Mouse (Mus musculus) MEL (cell line): ENCODE data around the gene Prim2. TPM values are rescaled to one million over a fixed set of nuclear protein-coding genes. Genes with fewer than 3 reads are reported as not detected.
A peak's percentile ranks its signal among the peaks of the same experiment; 100 is the strongest.

Source experiments
- DNase-seq: peaks from one replicate; pipeline ENCODE4 v3.0.0; 2011; ENCODE audit warnings: low read depth, low spot score
- H3K27ac ChIP-seq: 2 replicates; pipeline ENCODE4 v1.5.1; 2012; ENCODE audit warnings: low read depth, mild to moderate bottlenecking, control low read depth, low read length, moderate library complexity; ENCODE audit not compliant: control insufficient read depth
- H3K27me3 ChIP-seq, 2 experiments: fragments of 150-350 bp in 1 of 2; sonication (generic) in 1 of 2; 2 replicates each; pipeline ENCODE4 v1.6.1; 2012; ENCODE audit warnings: low read length in 2 of 2, mild to moderate bottlenecking in 2 of 2, improper control_type of control experiment in 1 of 2, moderate library complexity in 1 of 2; ENCODE audit not compliant: insufficient read depth in 2 of 2, control insufficient read depth in 1 of 2
- H3K36me3 ChIP-seq, 2 experiments: 2 replicates each; pipeline ENCODE4 v1.6.1; 2012 to 2014; ENCODE audit warnings: low read length in 2 of 2, improper control_type of control experiment in 1 of 2, inconsistent platforms in 1 of 2, mild to moderate bottlenecking in 1 of 2; ENCODE audit not compliant: insufficient read depth in 2 of 2, control insufficient read depth in 1 of 2
- H3K4me1 ChIP-seq, 2 experiments: fragments of 150-350 bp in 1 of 2; sonication (generic) in 1 of 2; 2 replicates each; pipeline ENCODE4 v1.6.1; 2012; ENCODE audit warnings: low read length in 2 of 2, improper control_type of control experiment in 1 of 2, mild to moderate bottlenecking in 1 of 2; ENCODE audit not compliant: insufficient read depth in 2 of 2, control insufficient read depth in 1 of 2
- H3K4me3 ChIP-seq, 2 experiments: fragments of 150-350 bp in 1 of 2; sonication (generic) in 1 of 2; 2 replicates each; pipeline ENCODE4 v1.5.1; 2012; ENCODE audit warnings: low read depth in 2 of 2, low read length in 2 of 2, mild to moderate bottlenecking in 2 of 2, moderate library complexity in 2 of 2, control low read depth in 1 of 2, improper control_type of control experiment in 1 of 2; ENCODE audit not compliant: control insufficient read depth in 1 of 2, insufficient read depth in 1 of 2
- H3K79me2 ChIP-seq: 2 replicates; pipeline ENCODE4 v1.6.1; 2012; ENCODE audit warnings: mild to moderate bottlenecking, low read length, moderate library complexity; ENCODE audit not compliant: control insufficient read depth, poor library complexity, insufficient read depth
- H3K9ac ChIP-seq: 2 replicates; pipeline ENCODE4 v1.6.1; 2012; ENCODE audit warnings: low read depth, mild to moderate bottlenecking, control low read depth, low read length, moderate library complexity; ENCODE audit not compliant: control insufficient read depth, poor library complexity, severe bottlenecking
- H3K9me3 ChIP-seq: fragments of 150-350 bp; sonication (generic); replicated peaks from 2 replicates; pipeline ENCODE4 v1.6.1; 2012; ENCODE audit warnings: mild to moderate bottlenecking, low read length, improper control_type of control experiment, moderate library complexity; ENCODE audit not compliant: insufficient read depth
- CHD1 ChIP-seq: IDR thresholded peaks from 2 replicates; pipeline ENCODE4 v1.6.1; 2012; ENCODE audit warnings: low read depth, mild to moderate bottlenecking, inconsistent platforms, low read length, improper control_type of control experiment
- EP300 ChIP-seq, 2 experiments: IDR thresholded peaks; 2 replicates each; pipeline ENCODE4 v1.6.1; 2011; ENCODE audit warnings: improper control_type of control experiment in 2 of 2, low read length in 2 of 2, low read depth in 1 of 2, mild to moderate bottlenecking in 1 of 2
- GATA1 ChIP-seq: IDR thresholded peaks from 2 replicates; pipeline ENCODE4 v1.6.1; 2011; ENCODE audit warnings: low read depth, low read length, improper control_type of control experiment
- MYB ChIP-seq: IDR thresholded peaks from 2 replicates; pipeline ENCODE4 v1.6.1; 2011; ENCODE audit warnings: mild to moderate bottlenecking, low read depth, low read length, improper control_type of control experiment
- MYC ChIP-seq: IDR thresholded peaks from 2 replicates; pipeline ENCODE4 v1.6.1; 2011; ENCODE audit warnings: low read depth, mild to moderate bottlenecking, low read length, improper control_type of control experiment, moderate library complexity
- POLR2A ChIP-seq, 2 experiments: IDR thresholded peaks; 2 replicates each; pipeline ENCODE4 v1.6.1; 2011 to 2012; ENCODE audit warnings: low read length in 2 of 2, mild to moderate bottlenecking in 2 of 2, control low read depth in 1 of 2, improper control_type of control experiment in 1 of 2, low read depth in 1 of 2, moderate library complexity in 1 of 2; ENCODE audit not compliant: control insufficient read depth in 1 of 2, insufficient read depth in 1 of 2, poor library complexity in 1 of 2
- RAD21 ChIP-seq: IDR thresholded peaks from 2 replicates; pipeline ENCODE4 v1.6.1; 2011; ENCODE audit warnings: mild to moderate bottlenecking, low read depth, low read length, improper control_type of control experiment
- TCF12 ChIP-seq: IDR thresholded peaks from 2 replicates; pipeline ENCODE4 v1.6.1; 2014; ENCODE audit warnings: low read depth, mild to moderate bottlenecking, inconsistent platforms, low read length, improper control_type of control experiment, moderate library complexity
- polyA plus RNA-seq, 2 experiments: library from polyadenylated mRNA; stranded (reverse) in 1 of 2; unstranded in 1 of 2; fragments of >175 nt in 1 of 2; fragments of >200 nt in 1 of 2; gene quantifications; 2 replicates each; pipeline versions ENCODE4 v1.2.1 to v1.2.4; 2012; ENCODE audit warnings: low replicate concordance in 2 of 2, low read depth in 1 of 2; ENCODE audit not compliant: insufficient read length in 2 of 2, insufficient read depth in 1 of 2, missing spikeins in 1 of 2
- total RNA-seq: library from RNA; depleted of rRNA; stranded (reverse); fragments of 300-350 nt; gene quantifications from 2 replicates; pipeline ENCODE4 v1.2.3, GENCODE M21; 2012

Gene Prim2
- total and polyA plus RNA-seq, 3 experiments: 36.1 to 48.9 TPM; not detected in 1

GRCm38 (mm10) chr1:33650875-33651274, 18.7 kb downstream of the Prim2 start:
- Histone ChIP-seq H3K4me1 (peaks cover 7 to 11% of the 10 kb centered on the region in 2 experiments), H3K9me3 (no peaks in the 10 kb centered on the region), H3K36me3 (peaks cover 13 to 15% of the 10 kb centered on the region in 2 experiments), H3K9ac (no peak overlapping the region), H3K79me2 (peaks cover 1% of the 10 kb centered on the region; the same call in 1 of the 2 replicates), H3K4me3 (no peak overlapping the region), H3K27ac (no peak overlapping the region), H3K27me3 (no peaks in the 10 kb centered on the region)
- no peak for DNase-seq
- TF ChIP-seq TCF12: no peak

GRCm38 (mm10) chr1:33649534-33650108, 20.0 kb downstream of the Prim2 start:
- Histone ChIP-seq H3K9ac (no peak overlapping the region), H3K79me2 (peaks cover 1% of the 10 kb centered on the region; the same call in 1 of the 2 replicates), H3K27ac (peak overlapping the region; percentile 45; the same call in 1 of the 2 replicates), H3K36me3 (peaks cover 15 to 19% of the 10 kb centered on the region in 2 experiments), H3K9me3 (no peaks in the 10 kb centered on the region), H3K27me3 (no peaks in the 10 kb centered on the region), H3K4me3 (no peak overlapping the region), H3K4me1 (peaks cover 10 to 13% of the 10 kb centered on the region in 2 experiments)
- peak; percentile 33 for DNase-seq
- no peak for TF ChIP-seq RAD21
- TF ChIP-seq MYB: peak; percentile 71
- peak; percentile 41 to 70 for TF ChIP-seq EP300 (IDR thresholded peaks at IDR 0.05; ENCODE audit: low read depth in 1 of 2, low read length in 2 of 2)
- 0 out of 2 replicates have a peak, but pooled peaks have one; percentile 35 for TF ChIP-seq GATA1
- TF ChIP-seq, all 39 proteins: peak for 3

- TF ChIP-seq POLR2A (IDR thresholded peaks at IDR 0.05; ENCODE audit: control insufficient read depth in 1 of 2, insufficient read depth in 1 of 2, low read depth in 1 of 2, low read length in 2 of 2, poor library complexity in 1 of 2): no peak
- no peak for TF ChIP-seq MYC
- no peak for TF ChIP-seq CHD1
- TF ChIP-seq, all 39 proteins: peak for 0
- peaks cover 19% of the 10 kb centered on the region in 2 experiments for H3K36me3 ChIP-seq
- H3K4me1 ChIP-seq: peaks cover 10 to 13% of the 10 kb centered on the region in 2 experiments
- H3K9me3 ChIP-seq: no peaks in the 10 kb centered on the region
- H3K79me2 ChIP-seq: peaks cover 1% of the 10 kb centered on the region; the same call in 1 of the 2 replicates
- no peak for DNase-seq
- H3K27ac ChIP-seq: peak overlapping the region; percentile 45; the same call in 1 of the 2 replicates
- H3K27me3 ChIP-seq: no peaks in the 10 kb centered on the region
- no peak overlapping the region for H3K4me3 ChIP-seq
- no peak overlapping the region for H3K9ac ChIP-seq
Observed at GRCm38 (mm10) chr1:33649021-33649420, 20.6 kb downstream of the Prim2 start.
